Mouse (Mus musculus): ENCODE data around the gene Hnrnpm. TPM values are rescaled to one million over a fixed set of nuclear protein-coding genes. Genes with fewer than 3 reads are reported as not detected.
"Not testable (repeated sequence)": the region's sequence is repeated elsewhere in the genome, so short reads cannot be mapped to it uniquely, and the experiment has no call there.

The Hnrnpm gene
- total RNA-seq, 2 experiments from 2014 or later = 89.2 to 106 TPM

GRCm38 (mm10) chr17:33676086-33676485, 10.6 kb downstream of the Hnrnpm start:
- intact Hi-C loops (cut with DNase I) = no loop called here
- no peak for DNase-seq (ENCODE audit: low spot score)

GRCm38 (mm10) chr17:33675452-33675851, 11.2 kb downstream of the Hnrnpm start:
- DNase-seq (ENCODE audit: low spot score) = no peak
- intact Hi-C loops (cut with DNase I) = no loop called here

- DNase-seq (ENCODE audit: low spot score) = no peak
- intact Hi-C loops (cut with DNase I) = no loop called here
Observed at GRCm38 (mm10) chr17:33673837-33674236, 12.8 kb downstream of the Hnrnpm start.

- intact Hi-C loops (cut with DNase I) = no loop called here
- no peak for DNase-seq (ENCODE audit: low spot score)
Observed at GRCm38 (mm10) chr17:33669681-33670080, 17.0 kb downstream of the Hnrnpm start.

GRCm38 (mm10) chr17:33666813-33667212, 19.8 kb downstream of the Hnrnpm start:
- intact Hi-C loops (cut with DNase I) = no loop called here
- no peak for DNase-seq (ENCODE audit: low spot score)

- intact Hi-C loops (cut with DNase I) = no loop called here
- no peak for DNase-seq (ENCODE audit: low spot score)
Observed at GRCm38 (mm10) chr17:33649781-33650475, 36.7 kb downstream of the Hnrnpm start.

- intact Hi-C loops (cut with DNase I) = no loop called here
- DNase-seq (ENCODE audit: low spot score) = no peak
Observed at GRCm38 (mm10) chr17:33645073-33645472, 41.6 kb downstream of the Hnrnpm start.

- intact Hi-C loops (cut with DNase I) = no loop called here
Observed at GRCm38 (mm10) chr17:33644068-33644467, 42.6 kb downstream of the Hnrnpm start.

GRCm38 (mm10) chr17:33639743-33640142, 46.9 kb downstream of the Hnrnpm start:
- no peak for DNase-seq (ENCODE audit: low spot score)
- intact Hi-C loops (cut with DNase I) = no loop called here

More at GRCm38 (mm10) chr17:33644068-33644467, 42.6 kb downstream of the Hnrnpm start:
- no peak for DNase-seq (ENCODE audit: low spot score)

- DNase-seq (ENCODE audit: low spot score) = no peak
- intact Hi-C loops (cut with DNase I) = no loop called here
Observed at GRCm38 (mm10) chr17:33637516-33638276, 49.0 kb downstream of the Hnrnpm start, which contains the start of gene Pram1. Gene Pram1, plus strand, starts transcription at chr17:33638056.

- intact Hi-C loops (cut with DNase I) = no loop called here
- DNase-seq (ENCODE audit: low spot score) = no peak
Observed at GRCm38 (mm10) chr17:33637038-33637437, 49.6 kb downstream of the Hnrnpm start.

GRCm38 (mm10) chr17:33631796-33632195, 54.9 kb downstream of the Hnrnpm start:
- no peak for DNase-seq (ENCODE audit: low spot score)
- intact Hi-C loops (cut with DNase I) = no loop called here

- no peak for DNase-seq (ENCODE audit: low spot score)
- intact Hi-C loops (cut with DNase I) = no loop called here
Observed at GRCm38 (mm10) chr17:33631236-33631635, 55.4 kb downstream of the Hnrnpm start.

GRCm38 (mm10) chr17:33630171-33630895, 56.3 kb downstream of the Hnrnpm start:
- intact Hi-C loops (cut with DNase I) = no loop called here
- no peak for DNase-seq (ENCODE audit: low spot score)

- intact Hi-C loops (cut with DNase I) = no loop called here
- no peak for DNase-seq (ENCODE audit: low spot score)
Observed at GRCm38 (mm10) chr17:33629487-33630125, 57.1 kb downstream of the Hnrnpm start.

GRCm38 (mm10) chr17:33628621-33629486, 57.8 kb downstream of the Hnrnpm start, which contains the start of gene Zfp414:
Gene Zfp414, plus strand, starts transcription at chr17:33629090.
- peak; percentile 81 for DNase-seq (ENCODE audit: low spot score)
- intact Hi-C loops (cut with DNase I) = no loop called here

- intact Hi-C loops (cut with DNase I) = no loop called here
- DNase-seq (ENCODE audit: low spot score) = no peak
Observed at GRCm38 (mm10) chr17:33627281-33627680, 59.4 kb downstream of the Hnrnpm start.

- intact Hi-C loops (cut with DNase I); DNase-seq (ENCODE audit: low spot score): not testable (repeated sequence)
Observed at GRCm38 (mm10) chr17:33613726-33614125, 72.9 kb downstream of the Hnrnpm start.

GRCm38 (mm10) chr17:33610548-33610947, 76.1 kb downstream of the Hnrnpm start:
- intact Hi-C loops (cut with DNase I) = no loop called here
- DNase-seq (ENCODE audit: low spot score) = no peak

Data from heart, postnatal 25 days (tissue).